Mouse (Mus musculus) heart, embryonic 12.5 days (tissue): ENCODE results near the gene Atp6v0d1. TPM values are rescaled to one million over a fixed set of nuclear protein-coding genes. Genes with fewer than 3 reads are reported as not detected.
A peak's percentile ranks its signal among the peaks of the same experiment; 100 is the strongest.
"Not testable (repeated sequence)": the region's sequence is repeated elsewhere in the genome, so short reads cannot be mapped to it uniquely, and the experiment has no call there.

Source experiments
- ATAC-seq: fragments of 200-750 bp; cut with Nextera tagmentation; 2 replicates; pipeline ENCODE4 v1.8.0; 2017; ENCODE audit warnings: moderate TSS enrichment, moderate library complexity; ENCODE audit not compliant: insufficient number of reproducible peaks, low FRiP score
- H3K27ac ChIP-seq: fragments of 300-500 bp; sonication (generic); 2 replicates; pipeline ENCODE4 v1.5.1; 2016; ENCODE audit warnings: mild to moderate bottlenecking, moderate library complexity; ENCODE audit not compliant: poor library complexity, severe bottlenecking
- H3K27me3 ChIP-seq: fragments of 300-500 bp; sonication (generic); replicated peaks from 2 replicates; pipeline ENCODE4 v1.6.1; 2016; ENCODE audit warnings: mild to moderate bottlenecking, moderate library complexity
- H3K36me3 ChIP-seq: fragments of 300-500 bp; sonication (generic); 2 replicates; pipeline ENCODE4 v1.6.1; 2016; ENCODE audit warnings: mild to moderate bottlenecking, moderate library complexity
- H3K4me1 ChIP-seq: fragments of 300-500 bp; sonication (generic); replicated peaks from 2 replicates; pipeline ENCODE4 v1.6.1; 2016; ENCODE audit warnings: mild to moderate bottlenecking
- H3K4me2 ChIP-seq: fragments of 300-500 bp; sonication (generic); 2 replicates; pipeline ENCODE4 v1.6.1; 2016; ENCODE audit warnings: mild to moderate bottlenecking, moderate library complexity
- H3K4me3 ChIP-seq: fragments of 300-500 bp; sonication (generic); 2 replicates; pipeline ENCODE4 v1.5.1; 2016; ENCODE audit warnings: mild to moderate bottlenecking
- H3K9ac ChIP-seq: fragments of 300-500 bp; sonication (generic); 2 replicates; pipeline ENCODE4 v1.6.1; 2016; ENCODE audit warnings: mild to moderate bottlenecking, moderate library complexity
- H3K9me3 ChIP-seq: fragments of 300-500 bp; sonication (generic); replicated peaks from 2 replicates; pipeline ENCODE4 v1.6.1; 2016; ENCODE audit warnings: mild to moderate bottlenecking, moderate library complexity
- WGBS: fragments of 180-500 bp; shearing (Covaris S2); methylation state at CpG from one replicate; pipeline ENCODE4 v1.1.7; 2016; 5-methylcytosine and 5-hydroxymethylcytosine counted together
- polyA plus RNA-seq: library from polyadenylated mRNA; unstranded; fragments of >200 nt; fragmentation: Nextera tagmentation; extraction: Ambion mirVana; gene quantifications from 2 replicates; pipeline ENCODE4 v1.2.1, GENCODE M21; 2016

Atp6v0d1 gene
- polyA plus RNA-seq, 1 experiment from 2014 or later: 51.4 TPM

DNA sequence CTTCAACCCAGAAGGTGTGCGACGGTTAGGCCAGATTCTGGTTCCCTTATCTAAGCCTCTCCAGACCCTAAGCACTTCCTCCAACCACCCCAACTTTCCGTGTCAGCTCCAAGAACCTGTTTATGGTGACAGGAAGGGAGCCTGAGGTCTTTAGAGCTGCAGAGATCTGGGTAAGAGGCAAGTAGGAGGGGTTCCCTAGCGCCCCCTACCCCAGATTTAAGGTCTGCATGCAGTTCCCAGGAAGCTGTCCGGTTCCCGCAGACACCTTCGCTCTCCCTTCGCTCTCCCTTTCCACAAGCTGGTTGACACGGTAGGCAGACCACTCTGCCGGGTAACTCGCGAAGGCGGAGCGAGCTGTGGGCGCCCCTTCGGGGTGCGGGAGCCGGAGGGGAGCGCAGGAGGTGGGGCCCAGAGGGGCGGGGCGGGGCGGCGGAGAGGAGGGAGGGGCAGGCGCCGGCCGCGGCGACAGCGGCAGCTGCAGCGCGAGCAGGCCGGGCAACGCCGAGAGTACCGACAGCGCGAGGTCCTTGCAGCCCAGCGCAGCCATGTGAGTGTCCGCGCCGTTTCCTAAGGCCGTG is 39.0 kb upstream of the Atp6v0d1 start, which contains the start of gene Ripor1:
Ripor1 (plus strand) TSS at position 452 of the 578 bp plus-strand sequence.
- Histone ChIP-seq H3K9me3 (no peaks in the 10 kb centered on the region), H3K4me1 (peaks cover 39% of the 10 kb centered on the region), H3K4me2 (peak within 1 kb of the TSS; percentile 93), H3K27ac (peak within 1 kb of the TSS; percentile 96), H3K36me3 (no peaks in the 10 kb centered on the region), H3K27me3 (no peaks in the 10 kb centered on the region), H3K4me3 (peak within 1 kb of the TSS; percentile 72), H3K9ac (peak within 1 kb of the TSS; percentile 95)
- peak; percentile 86 for ATAC-seq
- WGBS: under 1% methylated on average over 42 of the region's 42 CpGs

DNA sequence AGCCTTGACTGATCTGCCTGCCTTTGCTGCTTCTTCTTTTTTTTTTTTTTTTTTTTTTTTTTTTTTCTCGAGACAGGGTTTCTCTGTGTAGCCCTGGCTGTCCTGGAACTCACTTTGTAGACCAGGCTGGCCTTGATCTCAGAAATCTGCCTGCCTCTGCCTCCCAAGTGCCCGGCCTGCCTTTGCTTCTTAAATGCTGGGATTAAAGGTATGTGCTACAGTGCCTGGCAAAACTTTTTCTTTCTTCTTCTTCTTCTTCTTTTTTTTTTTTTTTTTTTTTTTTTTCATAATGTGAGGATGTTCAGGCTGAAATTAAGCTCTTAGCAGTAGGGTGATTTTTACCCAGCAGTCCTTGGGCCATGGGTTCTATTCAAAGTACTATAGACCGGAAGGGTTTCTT is 36.7 kb upstream of the Atp6v0d1 start:
- not testable (repeated sequence) for H3K36me3 ChIP-seq, H3K4me2 ChIP-seq, H3K4me3 ChIP-seq, H3K27ac ChIP-seq, H3K9ac ChIP-seq, H3K27me3 ChIP-seq, H3K9me3 ChIP-seq, ATAC-seq
- WGBS: 64% methylated on average over 3 of the region's 3 CpGs
- peaks cover 23% of the 10 kb centered on the region for H3K4me1 ChIP-seq

DNA sequence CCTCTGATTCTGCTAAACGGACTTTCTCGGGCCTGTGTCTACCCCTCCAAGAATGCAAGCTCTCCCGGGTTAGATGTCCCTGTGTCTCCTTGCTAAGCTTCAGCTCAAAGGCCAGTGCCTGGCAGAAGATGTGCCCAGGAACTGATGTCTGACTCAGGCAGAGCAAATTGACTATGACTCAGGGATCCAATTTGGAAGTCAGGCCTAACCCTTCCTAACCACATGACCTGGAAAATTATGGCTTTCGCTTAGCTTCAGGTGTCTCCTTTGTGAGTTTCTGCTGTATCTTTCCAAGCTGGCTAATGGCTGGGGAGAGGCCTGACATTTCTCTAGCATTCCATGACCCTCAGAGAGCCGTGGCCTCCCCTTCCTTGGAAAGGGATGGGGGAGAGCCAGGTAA is 35.5 kb upstream of the Atp6v0d1 start:
- no peak overlapping the region for H3K27ac ChIP-seq
- H3K36me3 ChIP-seq: no peaks in the 10 kb centered on the region
- no peaks in the 10 kb centered on the region for H3K9me3 ChIP-seq
- no peak overlapping the region for H3K4me3 ChIP-seq
- no peak overlapping the region for H3K9ac ChIP-seq
- H3K4me1 ChIP-seq: peaks cover 17% of the 10 kb centered on the region
- H3K4me2 ChIP-seq: no peak overlapping the region
- WGBS: 63% methylated on average over 5 of the region's 5 CpGs
- H3K27me3 ChIP-seq: no peaks in the 10 kb centered on the region
- no peak for ATAC-seq

DNA sequence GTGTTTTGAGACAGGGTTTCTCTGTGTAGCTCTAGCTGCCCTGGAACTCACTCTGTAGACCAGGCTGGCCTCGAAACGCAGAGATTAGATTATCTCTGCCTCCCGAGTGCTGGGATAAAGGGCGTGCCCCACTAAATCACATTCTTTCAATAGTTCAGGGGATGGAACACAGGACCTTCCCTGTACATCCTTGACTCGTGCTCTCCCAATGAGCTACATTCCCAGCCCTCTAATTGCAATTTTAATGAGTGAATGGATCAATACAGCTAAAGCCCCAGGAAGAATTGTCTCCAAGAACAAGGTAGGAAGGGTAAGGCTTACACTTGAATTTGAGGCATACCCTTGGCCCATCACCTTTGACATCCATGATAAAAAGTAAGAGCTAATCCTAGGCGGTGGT is 32.9 kb upstream of the Atp6v0d1 start:
- 54% methylated on average over 6 of the region's 6 CpGs for WGBS

DNA sequence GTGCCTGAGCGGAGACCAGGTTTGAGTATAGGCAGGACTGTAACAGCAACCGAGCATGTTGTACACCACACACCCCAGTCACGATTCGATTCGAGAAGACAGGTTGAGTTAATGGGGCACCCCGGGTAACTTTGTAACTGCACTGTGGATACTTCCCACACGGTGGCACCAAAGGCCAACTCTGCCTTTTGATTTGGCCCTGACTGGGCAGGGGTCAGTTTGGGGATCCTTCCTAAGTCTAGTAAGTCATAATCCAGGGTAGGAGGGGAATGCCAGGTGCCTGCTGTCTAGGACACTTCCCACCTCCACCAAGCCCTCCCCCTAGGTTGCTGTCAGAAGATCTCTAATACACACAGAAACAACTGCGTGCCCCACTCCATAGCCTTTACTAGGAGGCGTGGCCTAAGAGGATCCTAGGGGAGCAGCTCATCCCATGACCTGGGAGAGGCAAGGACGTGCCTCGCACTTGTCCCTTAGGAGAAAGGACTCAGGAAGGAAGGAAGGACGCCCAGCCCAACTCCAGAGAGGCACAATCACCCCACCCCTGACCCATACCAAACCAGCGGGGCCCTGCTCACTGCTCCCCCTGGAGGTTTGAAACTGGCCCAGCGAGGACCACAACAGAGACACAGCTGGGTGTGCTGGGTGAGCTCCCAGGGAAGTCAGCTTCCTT is 30.7 kb upstream of the Atp6v0d1 start:
- peak overlapping the region; percentile 63 for H3K4me2 ChIP-seq
- H3K9ac ChIP-seq: peak overlapping the region; percentile 31; the same call in 1 of the 2 replicates
- no peaks in the 10 kb centered on the region for H3K9me3 ChIP-seq
- ATAC-seq: peak; percentile 48; the same call in 1 of the 2 replicates
- no peaks in the 10 kb centered on the region for H3K27me3 ChIP-seq
- H3K36me3 ChIP-seq: no peaks in the 10 kb centered on the region
- 8% methylated on average over 14 of the region's 14 CpGs for WGBS
- H3K4me3 ChIP-seq: peak overlapping the region; percentile 26
- peaks cover 30% of the 10 kb centered on the region for H3K4me1 ChIP-seq
- H3K27ac ChIP-seq: no peak overlapping the region

More for the DNA sequence above, 32.9 kb upstream of the Atp6v0d1 start:
- Histone ChIP-seq H3K9me3 (no peaks in the 10 kb centered on the region), H3K36me3 (no peaks in the 10 kb centered on the region), H3K4me2 (no peak overlapping the region), H3K4me3 (no peak overlapping the region), H3K27me3 (no peaks in the 10 kb centered on the region), H3K27ac (no peak overlapping the region), H3K9ac (no peak overlapping the region), H3K4me1 (peaks cover 26% of the 10 kb centered on the region)
- ATAC-seq: no peak

DNA sequence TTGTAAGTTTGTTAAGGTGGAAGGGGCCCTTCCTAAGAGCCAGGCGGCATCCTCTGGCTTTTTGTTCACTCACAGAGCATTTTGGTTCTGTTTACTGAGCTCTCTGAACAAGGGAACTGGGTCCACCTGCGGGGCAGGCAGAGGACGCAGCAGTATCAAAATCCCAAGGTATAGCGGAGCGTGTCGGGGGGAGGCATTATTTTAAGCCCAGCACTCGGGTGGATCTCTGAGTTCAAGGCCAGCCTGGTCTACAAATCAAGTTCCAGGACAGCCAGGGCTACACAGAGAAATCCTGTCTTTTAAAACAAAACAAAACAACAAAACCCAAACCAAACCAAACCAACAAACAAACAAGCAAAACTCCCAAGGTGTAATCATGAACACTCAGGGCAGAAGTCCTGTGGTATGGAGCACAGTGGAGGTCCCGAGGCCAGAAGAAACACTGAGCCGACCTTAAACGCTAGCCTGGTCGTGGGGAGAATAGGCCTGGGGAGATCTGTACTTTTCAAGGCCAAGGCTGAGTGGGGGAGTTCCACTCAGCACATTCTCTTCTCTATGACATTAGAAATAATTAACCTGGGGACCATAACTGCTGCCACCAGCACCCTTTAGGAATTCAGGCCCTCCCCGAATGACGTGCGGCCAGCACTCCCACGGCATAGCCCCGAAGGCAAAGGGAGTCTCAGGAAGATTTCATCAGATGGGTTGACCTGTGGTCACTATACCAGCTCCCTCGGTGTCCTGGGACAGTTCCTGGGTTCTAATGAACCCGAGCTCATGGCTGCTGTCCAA is 28.8 kb upstream of the Atp6v0d1 start:
- peak overlapping the region; percentile 65 for H3K4me2 ChIP-seq
- peak overlapping the region; percentile 81 for H3K27ac ChIP-seq
- 63% methylated on average over 18 of the region's 18 CpGs for WGBS
- H3K27me3 ChIP-seq: no peaks in the 10 kb centered on the region
- no peaks in the 10 kb centered on the region for H3K36me3 ChIP-seq
- H3K9ac ChIP-seq: peak overlapping the region; percentile 66
- H3K9me3 ChIP-seq: no peaks in the 10 kb centered on the region
- peak overlapping the region; percentile 39 for H3K4me3 ChIP-seq
- no peak for ATAC-seq
- H3K4me1 ChIP-seq: peaks cover 30% of the 10 kb centered on the region

DNA sequence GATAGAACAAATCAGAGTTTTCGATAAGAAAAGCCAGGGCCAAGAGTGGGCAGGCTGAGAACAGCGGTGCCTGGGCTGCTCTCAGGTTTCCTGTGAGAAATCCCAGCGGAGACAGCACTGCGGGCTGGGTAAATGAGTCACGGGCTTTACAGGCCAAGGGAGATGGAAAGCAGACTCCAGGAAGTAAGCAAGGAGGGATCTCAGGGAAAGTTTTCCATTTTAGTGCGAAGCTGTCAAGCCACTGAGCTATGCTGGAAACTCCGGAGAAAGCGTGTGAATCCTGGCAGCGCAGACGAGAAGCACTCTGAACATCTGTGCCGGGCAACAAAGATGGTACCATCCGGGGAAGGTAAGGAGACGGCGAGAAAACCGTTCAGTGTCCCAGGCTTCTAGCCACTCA is 28.0 kb upstream of the Atp6v0d1 start:
- peak overlapping the region; percentile 66 for H3K9ac ChIP-seq
- ATAC-seq: peak; percentile 81
- H3K4me3 ChIP-seq: peak overlapping the region; percentile 39
- H3K36me3 ChIP-seq: no peaks in the 10 kb centered on the region
- peaks cover 30% of the 10 kb centered on the region for H3K4me1 ChIP-seq
- 14% methylated on average over 15 of the region's 15 CpGs for WGBS
- peak overlapping the region; percentile 81 for H3K27ac ChIP-seq
- no peaks in the 10 kb centered on the region for H3K9me3 ChIP-seq
- peak overlapping the region; percentile 65 for H3K4me2 ChIP-seq
- H3K27me3 ChIP-seq: no peaks in the 10 kb centered on the region

DNA sequence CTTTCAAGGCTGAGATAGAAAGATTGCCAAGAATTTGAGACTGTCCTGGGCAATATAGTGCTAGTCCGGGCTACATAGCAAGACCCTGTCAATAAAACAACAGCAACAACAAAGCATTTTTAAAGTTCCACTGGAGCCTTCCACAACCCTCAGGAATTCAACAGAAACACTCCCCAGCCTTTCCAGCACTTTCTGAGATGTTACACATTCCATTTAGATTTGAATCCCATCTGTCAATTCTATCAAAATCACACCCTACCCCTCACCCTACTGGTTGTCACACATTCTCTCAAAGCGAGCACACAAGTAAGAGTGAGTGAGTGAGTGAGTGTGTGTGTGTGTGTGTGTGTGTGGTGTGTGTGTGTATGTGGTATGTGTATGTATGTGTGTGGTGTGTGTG is 26.6 kb upstream of the Atp6v0d1 start:
- H3K4me3 ChIP-seq: no peak overlapping the region
- 66% methylated on average over 2 of the region's 2 CpGs for WGBS

DNA sequence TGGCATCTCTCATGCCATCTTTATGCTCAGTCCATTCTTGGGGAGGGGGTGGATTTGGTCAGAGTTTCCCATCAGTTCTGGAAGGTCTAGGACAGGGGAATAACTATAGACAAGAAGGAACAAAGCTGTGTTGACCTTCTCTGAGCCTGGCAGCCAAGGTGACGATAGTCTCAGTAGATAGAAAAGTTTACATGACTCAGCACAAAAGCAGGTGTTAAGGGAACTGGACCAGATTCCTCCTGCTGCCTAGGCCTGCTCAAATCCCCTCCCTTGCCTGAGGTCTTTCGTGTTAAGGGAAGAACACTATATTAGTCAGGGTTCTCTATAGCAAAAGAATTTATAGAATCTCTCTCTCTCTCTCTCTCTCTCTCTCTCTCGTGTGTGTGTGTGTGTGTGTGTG is 13.9 kb upstream of the Atp6v0d1 start:
- Histone ChIP-seq H3K4me1 (0 out of 2 replicates have a peak, but pooled peaks cover 4% of the 10 kb centered on the region), H3K4me3 (no peak overlapping the region), H3K27me3 (no peaks in the 10 kb centered on the region), H3K36me3 (no peaks in the 10 kb centered on the region), H3K4me2 (no peak overlapping the region), H3K27ac (no peak overlapping the region), H3K9me3 (no peaks in the 10 kb centered on the region), H3K9ac (no peak overlapping the region)
- 53% methylated on average over 3 of the region's 3 CpGs for WGBS
- no peak for ATAC-seq

More for the DNA sequence above, 26.6 kb upstream of the Atp6v0d1 start:
- no peak for ATAC-seq
- Histone ChIP-seq H3K27ac (no peak overlapping the region), H3K27me3 (no peaks in the 10 kb centered on the region), H3K36me3 (no peaks in the 10 kb centered on the region), H3K9me3 (no peaks in the 10 kb centered on the region), H3K4me1 (peaks cover 30% of the 10 kb centered on the region), H3K4me2 (no peak overlapping the region), H3K9ac (no peak overlapping the region)

DNA sequence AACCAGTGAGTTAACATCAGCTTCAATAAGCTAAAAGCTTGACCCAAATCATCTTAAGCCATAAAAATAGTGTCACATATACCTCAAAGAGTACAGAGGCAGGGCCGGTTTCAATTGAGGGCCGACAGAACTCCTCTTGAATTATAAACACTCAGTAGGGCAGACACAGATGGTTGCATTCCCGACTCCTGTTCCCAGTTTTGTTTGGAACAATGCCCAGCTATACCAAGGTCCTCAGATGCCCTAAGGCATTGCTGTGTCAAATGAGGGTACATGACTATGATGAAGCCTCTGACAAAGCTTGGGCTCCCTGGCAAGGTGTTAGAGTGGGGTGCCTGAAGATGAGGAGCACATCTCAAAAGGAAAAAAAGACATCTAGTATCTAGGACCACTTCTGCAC is 9.7 kb upstream of the Atp6v0d1 start:
- Histone ChIP-seq H3K27ac (no peak overlapping the region), H3K4me2 (no peak overlapping the region), H3K9ac (no peak overlapping the region), H3K9me3 (no peaks in the 10 kb centered on the region), H3K27me3 (no peaks in the 10 kb centered on the region), H3K36me3 (no peaks in the 10 kb centered on the region), H3K4me3 (no peak overlapping the region), H3K4me1 (0 out of 2 replicates have a peak, but pooled peaks cover 4% of the 10 kb centered on the region)
- WGBS: 58% methylated on average over 3 of the region's 3 CpGs
- no peak for ATAC-seq

DNA sequence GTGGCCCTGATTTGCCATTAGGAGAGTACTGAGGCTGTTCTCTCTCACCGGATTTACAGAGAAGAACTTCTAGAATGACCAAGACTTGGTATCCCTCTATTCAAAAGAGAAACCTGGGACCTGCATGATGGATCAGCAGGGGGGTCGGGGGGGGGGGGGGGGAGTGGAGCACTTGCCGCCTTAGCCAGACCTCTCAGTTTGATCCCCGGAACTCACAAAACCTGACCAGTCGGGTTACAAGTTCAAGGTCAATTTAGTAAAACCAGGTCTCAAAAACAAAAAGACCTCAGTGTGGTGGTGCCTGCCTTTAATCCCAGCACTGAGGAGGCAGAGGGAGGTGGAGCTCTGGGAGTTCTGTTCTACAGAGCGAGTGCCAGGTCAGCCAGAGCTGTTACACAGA is 8.9 kb upstream of the Atp6v0d1 start:
- Histone ChIP-seq H3K9me3 (no peaks in the 10 kb centered on the region), H3K27ac (no peak overlapping the region), H3K9ac (no peak overlapping the region), H3K36me3 (no peaks in the 10 kb centered on the region), H3K4me2 (no peak overlapping the region), H3K4me3 (no peak overlapping the region), H3K4me1 (0 out of 2 replicates have a peak, but pooled peaks cover 4% of the 10 kb centered on the region), H3K27me3 (no peaks in the 10 kb centered on the region)
- WGBS: 47% methylated on average over 6 of the region's 6 CpGs
- ATAC-seq: no peak
